Mouse (Mus musculus): ENCODE data around the gene Unkl.

The Unkl gene

GRCm38 (mm10) chr17:25188150-25189031, at the start of gene Unkl:
Unkl (plus strand) TSS chr17:25188397.
- CTCF ChIA-PET: no interaction called here

- CTCF ChIA-PET: no interaction called here
These were observed 49.4 kb upstream of the Unkl start for GRCm38 (mm10) chr17:25138803-25139202.

- CTCF ChIA-PET: no interaction called here
These were observed 48.2 kb upstream of the Unkl start for GRCm38 (mm10) chr17:25139960-25140359.

GRCm38 (mm10) chr17:25162161-25162560, 26.0 kb upstream of the Unkl start, which contains the start of gene Ccdc154:
Ccdc154 (plus strand) TSS chr17:25162461.
- CTCF ChIA-PET: no interaction called here

- CTCF ChIA-PET: no interaction called here
These were observed 24.8 kb upstream of the Unkl start for GRCm38 (mm10) chr17:25163387-25163786.

- CTCF ChIA-PET: no interaction called here
These were observed 23.4 kb upstream of the Unkl start for GRCm38 (mm10) chr17:25164770-25165169.

GRCm38 (mm10) chr17:25165970-25166671, 22.1 kb upstream of the Unkl start:
- CTCF ChIA-PET: no interaction called here

- CTCF ChIA-PET: no interaction called here
These were observed 18.5 kb upstream of the Unkl start for GRCm38 (mm10) chr17:25169706-25170105.

GRCm38 (mm10) chr17:25172558-25172957, 15.6 kb upstream of the Unkl start:
- CTCF ChIA-PET: no interaction called here

- CTCF ChIA-PET: no interaction called here
These were observed 12.8 kb upstream of the Unkl start, which contains the start of gene Gm38655 for GRCm38 (mm10) chr17:25175411-25175810. Gm38655 (minus strand) TSS chr17:25175471.

GRCm38 (mm10) chr17:25183232-25183631, 5.0 kb upstream of the Unkl start:
- CTCF ChIA-PET: no interaction called here

GRCm38 (mm10) chr17:25184129-25184691, 4.0 kb upstream of the Unkl start, which contains the start of gene BC003965:
BC003965 (plus strand) TSS chr17:25184554.
- CTCF ChIA-PET: no interaction called here

- CTCF ChIA-PET: no interaction called here
These were observed 3.2 kb upstream of the Unkl start for GRCm38 (mm10) chr17:25184961-25185360.

GRCm38 (mm10) chr17:25187784-25188149, 430 bp upstream of the Unkl start:
- CTCF ChIA-PET: no interaction called here

GRCm38 (mm10) chr17:25189091-25189490, 894 bp downstream of the Unkl start:
- CTCF ChIA-PET: no interaction called here

- CTCF ChIA-PET: no interaction called here
These were observed 14.2 kb downstream of the Unkl start for GRCm38 (mm10) chr17:25202401-25202800.

- CTCF ChIA-PET: no interaction called here
These were observed 21.8 kb downstream of the Unkl start for GRCm38 (mm10) chr17:25210006-25210405.

GRCm38 (mm10) chr17:25210680-25211466, 22.7 kb downstream of the Unkl start:
- CTCF ChIA-PET: no interaction called here

- CTCF ChIA-PET: no interaction called here
These were observed 23.5 kb downstream of the Unkl start for GRCm38 (mm10) chr17:25211705-25212104.

- CTCF ChIA-PET: no interaction called here
These were observed 27.2 kb downstream of the Unkl start for GRCm38 (mm10) chr17:25215431-25215830.

GRCm38 (mm10) chr17:25218967-25219366, 30.8 kb downstream of the Unkl start:
- CTCF ChIA-PET: no interaction called here
